Mouse (Mus musculus): Measurements from ENCODE around the gene Plekhm2. TPM values are rescaled to one million over a fixed set of nuclear protein-coding genes. Genes with fewer than 3 reads are reported as not detected.

Gene Plekhm2
- polyA plus RNA-seq, 1 experiment, result 15.1 TPM

GRCm38 (mm10) chr4:141704625-141705024 lies 39.9 kb upstream of the Plekhm2 start:
- H3K4me1 ChIP-seq (ENCODE audit: control insufficient read depth, insufficient read depth, low read length), result no peaks in the 10 kb centered on the region
- H3K27ac ChIP-seq (ENCODE audit: insufficient read depth, low read length), result no peak overlapping the region
- no peaks in the 10 kb centered on the region for H3K9me3 ChIP-seq (replicated peaks; ENCODE audit: control insufficient read depth, insufficient read depth, low read length, poor library complexity, severe bottlenecking)
- H3K9ac ChIP-seq (ENCODE audit: low read depth, poor library complexity, severe bottlenecking), result no peak overlapping the region
- H3K36me3 ChIP-seq (ENCODE audit: control insufficient read depth, insufficient read depth, low read length, poor library complexity, severe bottlenecking), result peaks cover 68% of the 10 kb centered on the region
- TF ChIP-seq EP300 (IDR thresholded peaks at IDR 0.05; ENCODE audit: insufficient read depth, low read depth, low read length) (no peak), POLR2A (IDR thresholded peaks at IDR 0.05; ENCODE audit: insufficient read depth, low read length) (no peak), CTCF (IDR thresholded peaks at IDR 0.05; ENCODE audit: low read depth, low read length) (no peak)
- H3K27me3 ChIP-seq (ENCODE audit: control insufficient read depth, insufficient read depth, low read length, poor library complexity, severe bottlenecking), result no peaks in the 10 kb centered on the region
- no peak overlapping the region for H3K4me3 ChIP-seq (ENCODE audit: low read depth, low read length)

DNA sequence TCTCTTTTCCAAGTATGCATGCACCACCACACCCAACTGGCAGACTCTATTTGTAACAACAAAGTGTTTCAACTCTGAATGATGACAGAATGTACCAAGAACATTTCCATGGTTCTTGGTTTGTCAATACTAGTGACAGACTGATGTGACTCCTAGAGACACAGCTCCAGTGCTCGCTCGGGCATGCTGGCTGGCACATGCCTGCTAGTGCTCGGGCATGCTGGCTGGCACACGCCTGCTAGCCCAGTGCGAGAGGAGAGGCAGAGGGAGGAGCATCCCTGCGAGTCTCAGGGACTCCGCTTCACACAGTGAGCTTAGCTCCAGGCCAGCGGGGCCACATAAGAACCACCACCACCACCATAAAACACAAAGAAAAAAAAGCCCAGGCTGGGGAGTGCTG lies 30.0 kb upstream of the Plekhm2 start:
- H3K9me3 ChIP-seq (replicated peaks; ENCODE audit: control insufficient read depth, insufficient read depth, low read length, poor library complexity, severe bottlenecking), result no peaks in the 10 kb centered on the region
- no peaks in the 10 kb centered on the region for H3K27me3 ChIP-seq (ENCODE audit: control insufficient read depth, insufficient read depth, low read length, poor library complexity, severe bottlenecking)
- no peak overlapping the region for H3K4me3 ChIP-seq (ENCODE audit: low read depth, low read length)
- H3K4me1 ChIP-seq (ENCODE audit: control insufficient read depth, insufficient read depth, low read length), result no peaks in the 10 kb centered on the region
- no peak overlapping the region for H3K9ac ChIP-seq (ENCODE audit: low read depth, poor library complexity, severe bottlenecking)
- TF ChIP-seq EP300 (IDR thresholded peaks at IDR 0.05; ENCODE audit: insufficient read depth, low read depth, low read length) (no peak), CTCF (IDR thresholded peaks at IDR 0.05; ENCODE audit: low read depth, low read length) (no peak), POLR2A (IDR thresholded peaks at IDR 0.05; ENCODE audit: insufficient read depth, low read length) (no peak)
- peaks cover 68% of the 10 kb centered on the region for H3K36me3 ChIP-seq (ENCODE audit: control insufficient read depth, insufficient read depth, low read length, poor library complexity, severe bottlenecking)
- H3K27ac ChIP-seq (ENCODE audit: insufficient read depth, low read length), result no peak overlapping the region

- H3K9ac ChIP-seq (ENCODE audit: low read depth, poor library complexity, severe bottlenecking), result no peak overlapping the region
- H3K4me1 ChIP-seq (ENCODE audit: control insufficient read depth, insufficient read depth, low read length), result peaks cover 2% of the 10 kb centered on the region
- H3K36me3 ChIP-seq (ENCODE audit: control insufficient read depth, insufficient read depth, low read length, poor library complexity, severe bottlenecking), result peaks cover 52% of the 10 kb centered on the region
- H3K4me3 ChIP-seq (ENCODE audit: low read depth, low read length), result no peak overlapping the region
- TF ChIP-seq EP300 (IDR thresholded peaks at IDR 0.05; ENCODE audit: insufficient read depth, low read depth, low read length) (no peak), POLR2A (IDR thresholded peaks at IDR 0.05; ENCODE audit: insufficient read depth, low read length) (no peak), CTCF (IDR thresholded peaks at IDR 0.05; ENCODE audit: low read depth, low read length) (no peak)
- H3K9me3 ChIP-seq (replicated peaks; ENCODE audit: control insufficient read depth, insufficient read depth, low read length, poor library complexity, severe bottlenecking), result no peaks in the 10 kb centered on the region
- no peaks in the 10 kb centered on the region for H3K27me3 ChIP-seq (ENCODE audit: control insufficient read depth, insufficient read depth, low read length, poor library complexity, severe bottlenecking)
- no peak overlapping the region for H3K27ac ChIP-seq (ENCODE audit: insufficient read depth, low read length)
Observed at GRCm38 (mm10) chr4:141688505-141688904, 23.8 kb upstream of the Plekhm2 start.

GRCm38 (mm10) chr4:141686525-141686924 lies 21.8 kb upstream of the Plekhm2 start:
- H3K9ac ChIP-seq (ENCODE audit: low read depth, poor library complexity, severe bottlenecking), result no peak overlapping the region
- peaks cover 7% of the 10 kb centered on the region for H3K4me1 ChIP-seq (ENCODE audit: control insufficient read depth, insufficient read depth, low read length)
- H3K27ac ChIP-seq (ENCODE audit: insufficient read depth, low read length), result no peak overlapping the region
- TF ChIP-seq CTCF (IDR thresholded peaks at IDR 0.05; ENCODE audit: low read depth, low read length) (no peak), EP300 (IDR thresholded peaks at IDR 0.05; ENCODE audit: insufficient read depth, low read depth, low read length) (no peak), POLR2A (IDR thresholded peaks at IDR 0.05; ENCODE audit: insufficient read depth, low read length) (no peak)
- H3K36me3 ChIP-seq (ENCODE audit: control insufficient read depth, insufficient read depth, low read length, poor library complexity, severe bottlenecking), result peaks cover 37% of the 10 kb centered on the region
- no peak overlapping the region for H3K4me3 ChIP-seq (ENCODE audit: low read depth, low read length)
- H3K27me3 ChIP-seq (ENCODE audit: control insufficient read depth, insufficient read depth, low read length, poor library complexity, severe bottlenecking), result no peaks in the 10 kb centered on the region
- H3K9me3 ChIP-seq (replicated peaks; ENCODE audit: control insufficient read depth, insufficient read depth, low read length, poor library complexity, severe bottlenecking), result no peaks in the 10 kb centered on the region

GRCm38 (mm10) chr4:141686093-141686492 lies 21.4 kb upstream of the Plekhm2 start:
- TF ChIP-seq CTCF (IDR thresholded peaks at IDR 0.05; ENCODE audit: low read depth, low read length) (no peak), EP300 (IDR thresholded peaks at IDR 0.05; ENCODE audit: insufficient read depth, low read depth, low read length) (no peak), POLR2A (IDR thresholded peaks at IDR 0.05; ENCODE audit: insufficient read depth, low read length) (no peak)

DNA sequence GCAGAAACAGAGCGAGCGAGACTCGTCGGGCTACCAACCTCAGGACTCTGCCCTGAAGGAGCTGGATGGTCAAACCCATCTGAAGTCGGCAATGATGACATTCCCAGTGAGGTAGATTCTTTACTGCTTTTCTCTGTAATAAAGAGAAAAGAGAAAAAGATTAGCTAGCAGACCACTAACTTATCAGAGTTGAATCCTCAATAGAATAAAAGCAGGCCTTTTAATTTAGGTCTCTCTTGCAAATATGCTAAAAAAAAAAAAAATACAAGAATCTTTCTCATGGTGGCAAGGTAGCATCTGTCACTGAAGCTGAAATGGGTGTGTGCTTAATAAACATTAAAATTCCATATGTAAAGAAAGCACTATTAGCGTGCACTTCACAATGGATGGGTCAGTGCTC lies 20.8 kb upstream of the Plekhm2 start, which contains the start of gene Rsc1a1:
Gene Rsc1a1 (minus strand): TSS at position 101 of the 400 bp plus-strand sequence.
- TF ChIP-seq EP300 (IDR thresholded peaks at IDR 0.05; ENCODE audit: insufficient read depth, low read depth, low read length) (no peak), CTCF (IDR thresholded peaks at IDR 0.05; ENCODE audit: low read depth, low read length) (no peak), POLR2A (IDR thresholded peaks at IDR 0.05; ENCODE audit: insufficient read depth, low read length) (no peak)

More at GRCm38 (mm10) chr4:141686093-141686492, 21.4 kb upstream of the Plekhm2 start:
- Histone ChIP-seq H3K4me3 (ENCODE audit: low read depth, low read length) (no peak overlapping the region), H3K4me1 (ENCODE audit: control insufficient read depth, insufficient read depth, low read length) (peaks cover 7% of the 10 kb centered on the region), H3K9ac (ENCODE audit: low read depth, poor library complexity, severe bottlenecking) (no peak overlapping the region), H3K27ac (ENCODE audit: insufficient read depth, low read length) (no peak overlapping the region), H3K9me3 (replicated peaks; ENCODE audit: control insufficient read depth, insufficient read depth, low read length, poor library complexity, severe bottlenecking) (no peaks in the 10 kb centered on the region), H3K27me3 (ENCODE audit: control insufficient read depth, insufficient read depth, low read length, poor library complexity, severe bottlenecking) (no peaks in the 10 kb centered on the region), H3K36me3 (ENCODE audit: control insufficient read depth, insufficient read depth, low read length, poor library complexity, severe bottlenecking) (peaks cover 33% of the 10 kb centered on the region)

More for the DNA sequence above, 20.8 kb upstream of the Plekhm2 start, which contains the start of gene Rsc1a1:
- H3K4me1 ChIP-seq (ENCODE audit: control insufficient read depth, insufficient read depth, low read length), result peaks cover 8% of the 10 kb centered on the region
- H3K9me3 ChIP-seq (replicated peaks; ENCODE audit: control insufficient read depth, insufficient read depth, low read length, poor library complexity, severe bottlenecking), result no peaks in the 10 kb centered on the region
- no peak within 1 kb of the TSS for H3K9ac ChIP-seq (ENCODE audit: low read depth, poor library complexity, severe bottlenecking)
- H3K36me3 ChIP-seq (ENCODE audit: control insufficient read depth, insufficient read depth, low read length, poor library complexity, severe bottlenecking), result peaks cover 30% of the 10 kb centered on the region
- no peak within 1 kb of the TSS for H3K27ac ChIP-seq (ENCODE audit: insufficient read depth, low read length)
- no peaks in the 10 kb centered on the region for H3K27me3 ChIP-seq (ENCODE audit: control insufficient read depth, insufficient read depth, low read length, poor library complexity, severe bottlenecking)
- no peak within 1 kb of the TSS for H3K4me3 ChIP-seq (ENCODE audit: low read depth, low read length)

All from ES-Bruce4 (cell line).